Mouse (Mus musculus): ENCODE results near the gene Acmsd. TPM values are rescaled to one million over a fixed set of nuclear protein-coding genes. Genes with fewer than 3 reads are reported as not detected.

Gene Acmsd
- total and polyA plus RNA-seq, 2 experiments from 2014 or later: not detected

DNA sequence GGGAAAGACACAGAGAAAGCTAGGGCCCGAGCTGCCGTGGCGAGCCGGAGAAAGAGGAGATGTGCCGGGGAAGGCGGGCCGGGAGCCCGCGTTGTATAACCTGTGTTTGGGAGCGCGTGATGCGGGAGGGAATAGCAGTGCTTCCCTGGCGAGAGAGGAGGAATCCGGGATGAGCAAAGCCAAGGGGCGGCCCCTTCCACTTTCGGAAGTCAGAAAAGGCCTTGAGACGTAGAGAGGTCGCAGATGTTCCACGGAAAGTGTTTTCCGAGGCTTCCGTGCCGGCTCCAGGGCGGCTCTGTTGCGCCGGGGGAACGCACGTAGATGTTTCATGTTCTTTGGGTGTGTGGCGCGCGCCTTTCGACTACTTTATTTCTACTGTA is 45.3 kb downstream of the Acmsd start:
- Histone ChIP-seq H3K4me3 (ENCODE audit: low read length) (peak overlapping the region; percentile 89), H3K9me3 (ENCODE audit: low read length) (no peaks in the 10 kb centered on the region), H3K27me3 (ENCODE audit: insufficient read depth, low read length) (no peaks in the 10 kb centered on the region), H3K9ac (replicated peaks; ENCODE audit: low read length) (peak overlapping the region; percentile 87), H3K4me1 (ENCODE audit: insufficient read depth, low read length) (peaks cover 9% of the 10 kb centered on the region), H3K36me3 (ENCODE audit: insufficient read depth, low read length) (no peaks in the 10 kb centered on the region), H3K4me2 (ENCODE audit: low read depth, low read length) (peak overlapping the region; percentile 75), H3K27ac (peak overlapping the region; percentile 93)
- TF ChIP-seq CTCF (IDR thresholded peaks at IDR 0.05; ENCODE audit: low read depth): no peak
- WGBS: under 1% methylated on average over 31 of the region's 31 CpGs
- peak; percentile 48 for DNase-seq (ENCODE audit: low spot score)
- ATAC-seq: peak; percentile 33

DNA sequence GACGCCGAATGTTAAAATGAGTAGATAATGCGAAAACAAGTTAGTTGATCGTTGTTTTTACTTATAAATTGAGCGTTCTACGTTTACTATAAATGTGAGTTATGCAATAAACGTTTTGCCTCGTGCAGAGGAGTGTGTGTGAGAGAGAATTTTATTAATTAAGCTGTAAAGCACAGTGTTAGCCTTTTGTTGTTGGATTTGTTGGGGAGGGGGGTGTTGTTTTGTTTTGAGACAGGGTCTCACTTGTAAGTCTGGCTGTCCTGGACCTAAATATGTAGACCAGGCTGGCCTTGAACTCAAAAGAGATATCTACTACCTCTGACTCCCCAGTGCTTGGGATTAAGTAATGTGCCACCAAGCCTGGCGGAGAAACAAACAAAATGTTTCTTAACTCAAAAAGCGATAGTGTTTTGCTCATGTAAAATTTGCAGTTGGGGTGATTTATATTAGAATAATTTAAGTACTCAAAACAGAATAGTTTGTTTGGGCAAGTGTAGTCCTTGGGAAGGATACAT is 46.0 kb downstream of the Acmsd start:
- peak overlapping the region; percentile 89 for H3K4me3 ChIP-seq (ENCODE audit: low read length)
- TF ChIP-seq CTCF (IDR thresholded peaks at IDR 0.05; ENCODE audit: low read depth): no peak
- ATAC-seq (no peak), DNase-seq (ENCODE audit: low spot score) (no peak)
- H3K27me3 ChIP-seq (ENCODE audit: insufficient read depth, low read length): no peaks in the 10 kb centered on the region
- 11% methylated on average over 10 of the region's 10 CpGs for WGBS
- H3K4me1 ChIP-seq (ENCODE audit: insufficient read depth, low read length): peaks cover 9% of the 10 kb centered on the region
- peak overlapping the region; percentile 87 for H3K9ac ChIP-seq (replicated peaks; ENCODE audit: low read length)
- no peaks in the 10 kb centered on the region for H3K36me3 ChIP-seq (ENCODE audit: insufficient read depth, low read length)
- H3K9me3 ChIP-seq (ENCODE audit: low read length): no peaks in the 10 kb centered on the region
- peak overlapping the region; percentile 75 for H3K4me2 ChIP-seq (ENCODE audit: low read depth, low read length)
- no peak overlapping the region for H3K27ac ChIP-seq

DNA sequence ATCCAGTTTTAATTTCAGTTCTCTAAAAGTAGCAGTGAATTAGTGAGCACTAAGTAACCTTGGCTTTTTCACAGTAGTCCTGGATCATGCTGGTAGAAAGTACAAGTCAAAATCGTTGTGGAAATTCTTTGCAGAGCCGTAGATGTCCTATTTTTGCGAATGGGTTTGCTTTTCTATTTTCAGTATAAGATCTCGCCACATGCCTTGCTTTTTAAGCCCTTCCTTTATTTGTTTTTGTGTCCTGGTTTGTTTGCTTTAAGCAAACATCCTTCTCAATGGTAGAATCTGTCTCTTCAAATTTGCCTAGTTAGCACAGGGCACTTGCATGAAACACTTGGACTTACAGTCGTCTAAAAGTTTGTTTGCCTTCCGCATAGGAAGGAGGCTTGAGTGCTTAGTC is 47.0 kb downstream of the Acmsd start:
- Histone ChIP-seq H3K9me3 (ENCODE audit: low read length) (no peaks in the 10 kb centered on the region), H3K27ac (no peak overlapping the region), H3K4me1 (ENCODE audit: insufficient read depth, low read length) (peaks cover 9% of the 10 kb centered on the region), H3K9ac (replicated peaks; ENCODE audit: low read length) (no peak overlapping the region), H3K4me3 (ENCODE audit: low read length) (no peak overlapping the region), H3K36me3 (ENCODE audit: insufficient read depth, low read length) (no peaks in the 10 kb centered on the region), H3K4me2 (ENCODE audit: low read depth, low read length) (peak overlapping the region; percentile 75), H3K27me3 (ENCODE audit: insufficient read depth, low read length) (no peaks in the 10 kb centered on the region)
- WGBS: 64% methylated on average over 6 of the region's 6 CpGs
- DNase-seq (ENCODE audit: low spot score) (no peak), ATAC-seq (no peak)
- no peak for TF ChIP-seq CTCF (IDR thresholded peaks at IDR 0.05; ENCODE audit: low read depth)

DNA sequence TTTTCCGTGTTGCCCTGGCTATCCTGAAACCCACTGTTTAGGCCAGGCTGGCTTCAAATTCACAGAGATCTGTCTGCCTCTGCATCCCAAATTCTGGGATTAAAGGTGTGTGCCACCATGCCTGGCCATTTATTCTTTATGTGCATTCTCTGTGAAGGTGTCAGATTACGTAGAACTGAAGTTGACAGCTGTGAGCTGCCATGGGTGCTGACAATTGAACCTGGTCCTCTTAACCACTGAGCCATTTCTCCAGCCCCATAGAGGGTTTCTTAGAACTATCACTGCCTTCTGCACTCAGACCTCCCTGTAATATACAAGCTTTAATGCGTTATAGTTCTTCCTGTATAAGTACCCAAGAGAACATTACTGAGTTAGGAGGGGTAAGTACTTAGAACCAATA is 49.4 kb downstream of the Acmsd start:
- no peak overlapping the region for H3K27ac ChIP-seq
- no peak overlapping the region for H3K4me3 ChIP-seq (ENCODE audit: low read length)
- no peaks in the 10 kb centered on the region for H3K36me3 ChIP-seq (ENCODE audit: insufficient read depth, low read length)
- no peaks in the 10 kb centered on the region for H3K9me3 ChIP-seq (ENCODE audit: low read length)
- DNase-seq (ENCODE audit: low spot score) (no peak), ATAC-seq (no peak)
- no peak overlapping the region for H3K9ac ChIP-seq (replicated peaks; ENCODE audit: low read length)
- H3K4me2 ChIP-seq (ENCODE audit: low read depth, low read length): no peak overlapping the region
- H3K27me3 ChIP-seq (ENCODE audit: insufficient read depth, low read length): no peaks in the 10 kb centered on the region
- TF ChIP-seq CTCF (IDR thresholded peaks at IDR 0.05; ENCODE audit: low read depth): no peak
- WGBS: 96% methylated on average over 3 of the region's 3 CpGs
- peaks cover 9% of the 10 kb centered on the region for H3K4me1 ChIP-seq (ENCODE audit: insufficient read depth, low read length)

DNA sequence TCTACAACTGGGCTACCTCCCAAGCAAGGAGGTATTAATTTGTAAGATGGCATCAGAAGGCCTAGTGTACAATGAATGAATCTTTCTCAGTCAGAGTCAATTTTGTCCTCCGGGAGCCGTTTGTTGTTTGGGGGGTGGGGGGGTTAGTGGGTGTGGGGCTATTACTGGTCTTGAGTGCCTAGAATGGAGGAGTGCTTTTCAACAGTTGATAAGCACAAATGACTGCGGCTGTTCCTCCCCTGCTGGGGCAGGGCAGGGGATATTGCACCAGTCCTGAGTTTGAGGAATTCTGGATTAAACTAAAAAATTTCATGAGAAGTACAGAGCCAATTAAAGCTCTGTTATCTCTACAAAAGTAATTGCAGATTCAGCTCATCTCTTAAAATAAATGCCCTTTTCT is 50.9 kb downstream of the Acmsd start:
- Histone ChIP-seq H3K9ac (replicated peaks; ENCODE audit: low read length) (no peak overlapping the region), H3K9me3 (ENCODE audit: low read length) (no peaks in the 10 kb centered on the region), H3K36me3 (ENCODE audit: insufficient read depth, low read length) (no peaks in the 10 kb centered on the region), H3K4me2 (ENCODE audit: low read depth, low read length) (no peak overlapping the region), H3K4me1 (ENCODE audit: insufficient read depth, low read length) (peaks cover 9% of the 10 kb centered on the region), H3K4me3 (ENCODE audit: low read length) (no peak overlapping the region), H3K27me3 (ENCODE audit: insufficient read depth, low read length) (no peaks in the 10 kb centered on the region), H3K27ac (no peak overlapping the region)
- 32% methylated on average over 3 of the region's 3 CpGs for WGBS
- ATAC-seq: no peak
- no peak for TF ChIP-seq CTCF (IDR thresholded peaks at IDR 0.05; ENCODE audit: low read depth)
- no peak for DNase-seq (ENCODE audit: low spot score)

DNA sequence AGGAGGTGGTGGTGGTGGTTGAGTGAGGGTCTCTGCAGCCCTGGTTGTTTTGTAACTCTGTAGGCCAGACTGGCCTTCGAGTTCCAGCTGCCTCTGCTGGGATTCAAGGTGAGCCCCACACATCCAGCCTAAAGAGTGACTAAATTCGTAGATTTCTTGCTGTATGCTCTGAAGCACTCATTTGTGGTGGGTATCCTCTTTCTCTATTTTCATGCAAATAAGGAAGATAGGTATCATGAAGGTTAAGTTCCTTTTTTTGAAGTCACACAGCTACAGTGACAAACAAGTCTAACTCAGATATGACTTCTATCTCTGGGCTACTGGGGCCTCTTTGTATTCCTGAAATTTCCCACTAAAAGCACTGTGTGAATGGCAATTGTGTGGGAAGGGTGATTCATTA is 51.6 kb downstream of the Acmsd start:
- TF ChIP-seq CTCF (IDR thresholded peaks at IDR 0.05; ENCODE audit: low read depth): no peak
- no peak overlapping the region for H3K4me2 ChIP-seq (ENCODE audit: low read depth, low read length)
- no peak for DNase-seq (ENCODE audit: low spot score)
- H3K36me3 ChIP-seq (ENCODE audit: insufficient read depth, low read length): no peaks in the 10 kb centered on the region
- H3K9me3 ChIP-seq (ENCODE audit: low read length): no peaks in the 10 kb centered on the region
- no peak overlapping the region for H3K9ac ChIP-seq (replicated peaks; ENCODE audit: low read length)
- WGBS: 64% methylated on average over 2 of the region's 2 CpGs
- peaks cover 9% of the 10 kb centered on the region for H3K4me1 ChIP-seq (ENCODE audit: insufficient read depth, low read length)
- no peak for ATAC-seq
- H3K27ac ChIP-seq: no peak overlapping the region
- H3K4me3 ChIP-seq (ENCODE audit: low read length): no peak overlapping the region
- H3K27me3 ChIP-seq (ENCODE audit: insufficient read depth, low read length): no peaks in the 10 kb centered on the region

DNA sequence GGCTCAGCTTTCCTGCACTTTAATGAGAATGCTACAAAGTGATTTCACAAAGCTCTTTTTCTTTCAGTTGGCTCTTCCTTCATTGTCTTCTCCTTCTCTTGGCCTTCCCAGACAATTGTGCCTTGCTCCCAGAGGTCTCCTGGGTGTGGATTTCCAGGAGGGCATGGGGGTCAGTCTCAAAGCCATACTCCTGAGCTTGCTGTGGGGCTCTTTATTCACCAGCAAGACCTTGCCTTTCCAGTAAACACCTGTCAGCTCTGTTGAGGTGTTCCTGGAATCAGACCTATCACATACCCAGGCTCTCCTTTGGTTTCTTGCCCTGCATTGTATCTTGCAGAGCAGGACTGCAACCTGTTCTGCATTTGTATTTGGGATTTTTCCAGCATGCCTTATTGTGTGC is 54.6 kb downstream of the Acmsd start:
- H3K4me3 ChIP-seq (ENCODE audit: low read length): no peak overlapping the region
- H3K36me3 ChIP-seq (ENCODE audit: insufficient read depth, low read length): no peaks in the 10 kb centered on the region
- no peak overlapping the region for H3K27ac ChIP-seq
- no peak overlapping the region for H3K4me2 ChIP-seq (ENCODE audit: low read depth, low read length)
- H3K4me1 ChIP-seq (ENCODE audit: insufficient read depth, low read length): no peaks in the 10 kb centered on the region
- H3K27me3 ChIP-seq (ENCODE audit: insufficient read depth, low read length): no peaks in the 10 kb centered on the region
- no peaks in the 10 kb centered on the region for H3K9me3 ChIP-seq (ENCODE audit: low read length)
- DNase-seq (ENCODE audit: low spot score): no peak
- no peak for ATAC-seq
- no peak for TF ChIP-seq CTCF (IDR thresholded peaks at IDR 0.05; ENCODE audit: low read depth)
- H3K9ac ChIP-seq (replicated peaks; ENCODE audit: low read length): no peak overlapping the region

All from hindbrain, postnatal 0 days (tissue).